Mouse (Mus musculus): ENCODE measurements at regions not wholly inside any gene's neighbourhood (a gene's known extent, or its start where the extent isn't known, plus 50 kb on each side); places are given as distances from the start of the nearest gene placed in this dataset.

GRCm38 (mm10) chr6:106876690-106877089 is 76.8 kb upstream of the Crbn start:
- no peak for DNase-seq (ENCODE audit: low spot score)

GRCm38 (mm10) chr6:106891879-106892638 is 92.2 kb upstream of the Crbn start:
- no peak for DNase-seq (ENCODE audit: low spot score)

- no peak for DNase-seq (ENCODE audit: low spot score)
These were observed 92.7 kb upstream of the Crbn start for GRCm38 (mm10) chr6:106892639-106892934.

- no peak for DNase-seq (ENCODE audit: low spot score)
These were observed 104.2 kb upstream of the Crbn start for GRCm38 (mm10) chr6:106903953-106904683.

GRCm38 (mm10) chr6:106915121-106915520 is 115.2 kb upstream of the Crbn start:
- no peak for DNase-seq (ENCODE audit: low spot score)

GRCm38 (mm10) chr6:106916683-106917289 is 116.9 kb upstream of the Crbn start:
- no peak for DNase-seq (ENCODE audit: low spot score)

- DNase-seq (ENCODE audit: low spot score) = no peak
These were observed 121.1 kb upstream of the Crbn start for GRCm38 (mm10) chr6:106920951-106921350.

- DNase-seq (ENCODE audit: low spot score) = no peak
These were observed 125.6 kb upstream of the Crbn start for GRCm38 (mm10) chr6:106925486-106925885.

- DNase-seq (ENCODE audit: low spot score) = no peak
These were observed 133.7 kb upstream of the Crbn start for GRCm38 (mm10) chr6:106933584-106933983.

- no peak for DNase-seq (ENCODE audit: low spot score)
These were observed 146.5 kb upstream of the Crbn start for GRCm38 (mm10) chr6:106946227-106946927.

GRCm38 (mm10) chr6:106950909-106951308 is 151.0 kb upstream of the Crbn start:
- no peak for DNase-seq (ENCODE audit: low spot score)

GRCm38 (mm10) chr6:106961320-106961719 is 161.4 kb upstream of the Crbn start:
- no peak for DNase-seq (ENCODE audit: low spot score)

- no peak for DNase-seq (ENCODE audit: low spot score)
These were observed 164.5 kb upstream of the Crbn start for GRCm38 (mm10) chr6:106964337-106964736.

- no peak for DNase-seq (ENCODE audit: low spot score)
These were observed 175.6 kb upstream of the Crbn start for GRCm38 (mm10) chr6:106975439-106975838.

GRCm38 (mm10) chr6:106978721-106979120 is 178.8 kb upstream of the Crbn start:
- no peak for DNase-seq (ENCODE audit: low spot score)

- DNase-seq (ENCODE audit: low spot score) = no peak
These were observed 179.9 kb upstream of the Crbn start for GRCm38 (mm10) chr6:106979755-106980154.

GRCm38 (mm10) chr6:106980188-106980587 is 180.3 kb upstream of the Crbn start:
- DNase-seq (ENCODE audit: low spot score) = no peak

GRCm38 (mm10) chr6:106981232-106981631 is 181.4 kb upstream of the Crbn start:
- no peak for DNase-seq (ENCODE audit: low spot score)

GRCm38 (mm10) chr6:106985132-106985801 is 185.4 kb upstream of the Crbn start:
- no peak for DNase-seq (ENCODE audit: low spot score)

GRCm38 (mm10) chr6:106991586-106991985 is 191.7 kb upstream of the Crbn start:
- no peak for DNase-seq (ENCODE audit: low spot score)

- DNase-seq (ENCODE audit: low spot score) = no peak
These were observed 204.7 kb upstream of the Crbn start for GRCm38 (mm10) chr6:107004406-107005120.

All from left cerebral cortex, adult 11 months (tissue).